Mouse (Mus musculus): ENCODE data around the gene Lrmp.

Gene Lrmp

DNA sequence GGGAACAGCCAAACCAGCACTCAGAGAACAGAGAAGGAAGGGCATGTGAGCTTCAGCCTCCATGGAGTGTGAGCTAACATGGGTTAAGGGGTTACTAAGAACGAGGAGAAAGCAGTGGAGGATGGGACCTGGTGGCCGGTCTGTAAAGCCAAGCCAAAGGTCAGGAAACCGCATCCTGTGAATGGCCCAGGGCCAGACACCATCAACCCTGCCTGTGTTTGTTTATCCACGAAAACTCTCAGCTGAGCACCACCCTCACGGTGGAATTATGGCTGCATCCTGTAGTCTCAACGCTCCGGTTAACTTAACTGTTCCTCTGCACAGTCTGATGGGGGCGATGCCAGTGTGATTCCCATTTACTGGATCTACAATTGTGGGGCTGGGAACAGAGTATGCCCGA, 20.4 kb downstream of the Lrmp start:
- DNase-seq (ENCODE audit: extremely low spot score, low read depth, low spot score): no peak

DNA sequence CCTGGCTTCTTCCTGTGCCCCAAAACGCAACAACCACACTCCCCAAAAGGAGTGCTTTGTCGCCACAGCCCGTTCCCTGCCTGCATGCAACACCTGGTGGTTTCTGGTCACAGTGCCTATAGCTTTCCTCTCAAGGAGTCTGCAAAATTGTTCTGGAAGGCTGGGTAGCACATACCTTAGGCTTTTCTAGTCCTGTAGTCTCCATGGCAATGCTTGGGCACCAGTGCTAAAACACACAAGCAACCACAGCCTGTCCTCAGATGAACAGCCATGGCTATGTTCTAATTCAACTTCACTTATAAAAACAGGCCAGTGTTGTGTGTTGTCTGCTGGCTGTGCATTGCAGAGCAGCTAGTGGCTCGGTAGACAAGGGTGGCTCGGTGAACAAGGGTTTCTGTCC, 21.4 kb downstream of the Lrmp start:
- no peak for DNase-seq (ENCODE audit: extremely low spot score, low read depth, low spot score)

DNA sequence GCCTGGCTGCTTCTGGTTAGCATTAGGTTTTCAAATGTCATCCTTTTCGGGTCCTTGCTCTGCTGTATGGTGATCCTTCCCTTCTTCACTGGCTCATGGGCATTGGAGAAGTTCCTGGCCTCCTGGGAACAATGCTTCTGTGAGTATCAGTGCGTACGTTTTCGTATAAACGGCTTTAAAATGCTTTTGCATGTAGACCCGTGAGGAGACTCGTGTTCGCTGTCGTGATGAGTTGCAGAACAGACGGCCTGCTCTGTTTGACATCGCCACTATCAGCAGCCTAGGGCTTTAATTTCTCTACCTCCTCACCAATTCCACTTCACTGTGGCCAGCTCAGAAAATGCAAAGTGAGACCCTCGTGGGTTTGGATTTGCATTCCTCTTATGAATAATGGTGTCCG, 23.8 kb downstream of the Lrmp start:
- no peak for DNase-seq (ENCODE audit: extremely low spot score, low read depth, low spot score)

DNA sequence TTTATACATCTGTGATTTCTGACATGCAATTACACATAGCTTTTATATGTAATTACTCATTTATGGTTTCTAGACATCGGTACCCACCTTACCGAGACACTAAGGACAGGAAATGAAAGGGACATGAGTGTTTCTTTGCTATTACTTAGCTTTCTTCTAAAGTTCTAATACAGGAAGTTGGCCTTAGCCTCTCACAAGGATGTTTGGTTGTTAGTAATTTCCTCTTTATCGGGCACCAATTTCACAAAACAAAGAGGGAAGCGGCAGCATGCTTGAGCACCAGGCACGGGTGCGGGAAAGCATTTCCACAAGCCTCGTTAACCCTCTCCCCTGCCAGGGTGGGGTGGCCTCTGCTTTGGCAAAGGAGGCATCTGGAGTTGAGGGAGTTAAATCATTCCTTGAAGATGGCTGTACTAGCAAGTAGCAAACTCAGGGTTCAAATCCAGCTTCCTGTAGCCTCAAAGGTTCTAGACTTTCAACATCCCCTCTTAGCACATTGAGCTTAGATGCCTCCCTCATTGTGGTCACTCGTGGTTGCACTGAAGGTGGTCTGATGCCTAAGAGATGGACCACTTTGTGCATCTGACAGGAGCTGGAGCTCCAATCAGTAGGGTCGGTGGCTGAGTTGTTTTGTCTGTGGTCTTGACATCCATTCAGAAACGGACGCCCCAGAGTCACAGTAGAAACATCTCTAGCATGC, 24.5 kb downstream of the Lrmp start:
- DNase-seq (ENCODE audit: extremely low spot score, low read depth, low spot score): no peak

DNA sequence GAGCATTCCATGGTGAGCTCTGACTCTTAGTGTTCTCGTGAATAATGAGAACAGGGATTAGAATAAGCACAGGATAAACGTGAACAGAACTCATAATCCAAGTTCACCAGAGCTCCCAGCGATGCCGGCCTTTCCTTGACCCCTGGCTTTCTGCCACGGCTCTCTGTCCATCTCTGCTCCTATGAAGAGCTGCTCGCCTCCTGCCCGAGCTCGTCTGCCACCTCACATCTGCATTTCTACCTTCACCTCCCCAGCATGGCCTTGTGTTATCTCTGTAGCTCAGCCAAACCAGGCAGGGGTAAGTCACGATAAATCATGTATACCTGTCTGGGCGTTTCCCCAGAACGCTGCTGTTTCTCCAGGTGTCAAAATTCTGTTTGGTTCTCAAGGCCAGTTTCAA, 25.3 kb downstream of the Lrmp start:
- no peak for DNase-seq (ENCODE audit: extremely low spot score, low read depth, low spot score)

DNA sequence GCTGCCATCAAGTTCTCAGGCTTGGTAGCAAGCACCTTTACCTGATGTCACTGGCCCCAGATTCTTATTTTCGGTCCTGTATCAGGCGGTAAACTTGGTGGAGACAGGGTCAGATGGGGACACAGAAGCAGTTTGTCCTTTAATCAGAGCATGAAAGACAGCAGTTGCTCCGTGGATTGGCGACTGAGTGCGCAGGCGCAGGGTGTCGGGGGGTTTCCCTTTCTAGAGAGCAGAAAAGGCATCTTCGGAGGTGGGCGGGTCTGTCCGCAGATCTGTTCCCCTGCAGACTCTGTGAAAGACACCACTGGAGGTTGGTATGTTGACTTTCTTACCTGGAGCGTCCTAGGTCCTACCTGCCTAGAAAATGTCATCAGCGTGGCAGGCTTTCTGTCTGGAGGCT, 26.4 kb downstream of the Lrmp start:
- DNase-seq (ENCODE audit: extremely low spot score, low read depth, low spot score): no peak

DNA sequence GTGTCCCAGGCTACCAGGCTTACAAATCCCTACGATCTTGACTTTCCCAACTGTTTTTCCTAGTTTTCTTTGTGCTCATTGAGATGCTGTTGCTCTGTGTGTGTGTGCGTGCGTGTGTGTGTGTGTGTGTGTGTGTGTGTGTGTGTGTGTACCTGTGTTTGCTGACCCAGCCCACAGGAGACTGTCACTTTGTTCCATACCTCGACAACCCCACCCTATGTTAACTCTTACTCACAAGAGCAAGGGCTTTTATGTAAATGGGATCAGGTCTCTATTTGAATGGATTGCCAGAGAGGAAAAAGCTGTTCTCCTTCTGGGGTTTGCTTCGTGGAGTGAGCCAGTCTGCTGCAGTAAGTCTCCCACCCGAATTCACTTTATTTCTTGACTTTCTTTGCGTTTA, 29.7 kb downstream of the Lrmp start:
- no peak for DNase-seq (ENCODE audit: extremely low spot score, low read depth, low spot score)

DNA sequence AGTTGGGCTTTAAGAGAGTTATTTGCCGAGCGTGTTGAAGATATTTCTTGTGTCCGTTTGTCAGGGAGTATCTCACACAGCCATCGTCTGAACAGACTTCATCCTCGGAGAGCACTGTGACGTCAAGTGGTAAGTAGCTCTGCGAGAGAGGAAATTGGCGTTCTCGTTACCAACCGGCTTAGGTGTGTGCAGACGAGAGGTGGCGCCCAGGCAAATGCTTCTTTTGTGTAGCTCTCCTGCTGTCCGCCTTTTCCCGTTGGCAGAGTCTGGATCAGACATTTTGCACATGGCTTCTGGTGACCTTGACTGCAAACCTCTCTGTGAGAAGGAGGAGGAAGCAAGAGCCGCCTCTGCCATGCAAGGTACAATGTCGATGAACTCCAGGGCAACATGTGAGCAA, 32.3 kb downstream of the Lrmp start:
- DNase-seq (ENCODE audit: extremely low spot score, low read depth, low spot score): no peak

DNA sequence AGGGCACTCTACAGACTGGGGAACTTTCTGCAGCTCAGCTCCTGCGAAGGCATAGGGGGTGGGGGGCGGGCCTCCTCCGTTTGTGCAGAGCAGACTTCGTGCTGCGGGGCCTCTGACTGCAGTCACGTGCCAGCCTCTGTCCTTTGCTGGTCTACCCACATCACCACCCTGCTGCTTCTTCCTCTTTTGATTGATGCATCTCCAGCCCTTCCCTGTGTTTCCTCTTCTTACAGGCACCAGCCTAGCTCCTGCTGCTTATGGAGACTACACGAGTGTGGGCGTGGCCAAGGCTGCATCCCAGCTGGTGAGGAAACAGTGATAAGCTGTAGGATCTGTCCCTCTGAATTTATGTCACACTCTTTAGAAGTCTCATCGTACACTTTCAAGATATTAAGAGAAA, 33.6 kb downstream of the Lrmp start:
- DNase-seq (ENCODE audit: extremely low spot score, low read depth, low spot score): no peak

DNA sequence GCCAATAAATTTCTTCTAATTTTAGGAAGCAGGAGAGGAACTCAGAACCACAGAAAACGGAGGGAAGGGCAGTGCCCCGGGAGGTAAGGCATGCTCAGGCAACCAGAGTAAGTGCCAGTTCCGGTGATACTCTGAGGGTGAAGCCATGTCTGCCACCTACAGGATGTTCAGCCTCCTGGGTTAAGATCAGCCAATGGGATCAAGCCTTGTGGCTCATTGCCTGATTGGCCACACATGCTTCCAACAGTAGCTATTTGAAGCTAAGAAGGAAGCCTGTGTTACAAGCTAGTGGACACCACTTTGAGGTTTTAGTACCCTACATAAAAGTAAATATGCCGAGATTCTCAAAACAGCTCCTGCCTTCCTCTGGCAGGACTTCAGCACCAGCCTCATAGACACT, 43.2 kb downstream of the Lrmp start:
- DNase-seq (ENCODE audit: extremely low spot score, low read depth, low spot score): no peak

DNA sequence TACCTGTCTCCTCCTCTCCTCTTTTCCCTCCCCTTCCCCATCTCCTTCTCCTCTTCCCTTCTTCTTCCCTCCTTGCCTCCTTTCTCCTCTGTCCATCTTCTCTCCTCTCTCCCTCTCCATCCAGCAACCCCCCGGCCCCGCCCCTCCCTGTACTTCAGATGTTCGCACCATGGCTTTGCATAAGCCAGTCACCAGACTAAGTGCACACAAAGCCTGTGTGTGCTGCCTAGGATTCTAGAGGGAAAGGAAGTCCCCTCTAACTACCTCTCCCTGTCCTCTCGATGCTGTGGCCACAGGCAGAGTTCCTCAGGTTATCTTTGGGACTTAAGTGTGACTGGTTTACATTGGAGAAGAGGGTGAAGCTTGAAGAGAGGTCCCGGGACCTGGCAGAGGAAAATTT, 45.1 kb downstream of the Lrmp start:
- no peak for DNase-seq (ENCODE audit: extremely low spot score, low read depth, low spot score)

DNA sequence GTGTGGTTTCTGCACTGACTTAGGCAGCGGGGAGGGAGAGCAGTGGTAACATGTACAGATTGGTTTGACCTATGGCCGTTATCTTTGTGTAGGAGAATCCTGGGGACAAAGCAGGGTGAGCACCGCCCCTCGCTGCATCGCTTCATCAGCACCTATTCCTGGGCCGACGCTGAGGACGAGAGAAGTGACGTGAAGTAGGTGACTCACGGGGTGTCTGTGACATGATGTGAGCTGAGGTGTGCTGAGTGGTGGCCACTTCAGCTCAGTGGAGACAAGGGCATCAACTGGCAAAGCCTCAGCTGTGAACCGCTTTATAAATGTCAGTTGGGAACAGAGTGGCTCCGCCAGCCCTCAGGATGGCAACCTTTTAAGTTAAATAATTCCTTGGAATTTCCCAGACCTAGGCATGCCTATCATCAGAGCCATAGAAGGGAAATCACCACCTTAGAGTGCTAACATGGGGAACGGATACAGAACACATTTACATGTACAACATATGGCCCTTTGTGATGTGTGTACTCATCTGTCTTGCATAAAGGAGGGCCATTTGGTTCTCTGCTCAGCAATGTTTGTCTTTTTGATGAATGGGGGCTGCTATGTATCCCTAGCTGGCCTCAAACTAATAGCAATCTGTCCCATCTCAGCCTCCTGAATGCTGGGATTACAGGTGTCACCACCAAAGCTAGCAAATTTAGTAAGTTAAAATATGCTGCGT, 56.6 kb downstream of the Lrmp start:
- DNase-seq (ENCODE audit: extremely low spot score, low read depth, low spot score): no peak

DNA sequence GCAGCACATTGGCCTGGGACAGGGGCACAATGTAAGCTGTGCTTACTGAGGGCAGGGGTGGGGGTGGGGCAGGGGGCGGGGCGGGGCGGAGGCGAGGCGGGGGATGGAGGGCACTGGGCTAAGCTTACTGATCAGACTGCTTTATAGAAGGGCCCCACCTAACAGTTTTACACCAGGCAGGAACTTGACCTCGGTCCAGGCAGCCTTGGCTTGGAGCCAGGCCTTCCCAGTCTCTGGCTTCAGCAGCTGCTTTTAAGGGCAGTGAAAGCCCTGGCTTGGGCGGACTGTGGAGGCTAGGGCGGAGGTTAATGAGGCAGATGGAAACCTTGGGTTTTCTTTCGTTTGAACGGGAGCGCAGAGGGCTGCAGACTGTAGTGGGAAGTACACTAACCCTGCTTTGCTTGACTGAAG, 58.3 kb downstream of the Lrmp start:
- DNase-seq (ENCODE audit: extremely low spot score, low read depth, low spot score): no peak

DNA sequence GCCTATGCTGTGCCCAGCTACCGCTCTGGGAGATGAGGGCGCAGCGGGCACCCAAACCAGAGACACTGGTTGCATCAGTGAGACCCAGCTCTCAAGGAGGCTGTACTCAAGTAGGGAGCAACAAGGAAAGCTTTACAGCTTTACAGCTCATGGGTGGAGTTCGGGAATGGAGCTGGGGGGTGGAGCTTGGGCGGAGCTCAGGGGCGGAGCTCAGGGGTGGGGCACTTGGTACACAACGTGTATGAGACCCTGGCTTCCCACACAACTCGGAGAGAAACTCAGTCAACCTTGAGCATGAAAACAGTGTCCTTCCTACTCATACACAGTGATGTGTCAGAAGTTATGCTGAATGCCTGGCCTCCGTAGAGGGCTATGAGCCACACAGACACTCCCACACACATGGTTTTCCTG, 60.1 kb downstream of the Lrmp start:
- DNase-seq (ENCODE audit: extremely low spot score, low read depth, low spot score): no peak

DNA sequence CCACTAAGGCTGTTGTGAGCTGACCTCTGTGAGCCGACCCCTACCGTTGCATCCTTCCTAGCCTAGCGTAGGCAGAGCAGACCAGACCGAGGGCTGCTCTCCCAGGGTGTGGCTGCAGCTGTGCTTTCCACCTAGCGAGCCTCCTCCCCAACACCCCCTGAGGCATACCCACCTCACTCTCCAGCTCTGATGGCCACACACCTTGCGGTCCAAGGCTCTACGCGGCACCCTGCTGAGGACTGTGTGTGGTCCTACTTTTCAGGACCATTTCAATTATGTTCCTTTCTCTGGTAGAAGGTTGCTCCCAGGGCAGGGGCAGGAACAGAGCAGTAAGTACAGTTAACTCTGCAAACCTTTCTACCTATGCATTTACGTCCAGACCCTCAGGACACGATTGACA, 61.0 kb downstream of the Lrmp start:
- no peak for DNase-seq (ENCODE audit: extremely low spot score, low read depth, low spot score)

DNA sequence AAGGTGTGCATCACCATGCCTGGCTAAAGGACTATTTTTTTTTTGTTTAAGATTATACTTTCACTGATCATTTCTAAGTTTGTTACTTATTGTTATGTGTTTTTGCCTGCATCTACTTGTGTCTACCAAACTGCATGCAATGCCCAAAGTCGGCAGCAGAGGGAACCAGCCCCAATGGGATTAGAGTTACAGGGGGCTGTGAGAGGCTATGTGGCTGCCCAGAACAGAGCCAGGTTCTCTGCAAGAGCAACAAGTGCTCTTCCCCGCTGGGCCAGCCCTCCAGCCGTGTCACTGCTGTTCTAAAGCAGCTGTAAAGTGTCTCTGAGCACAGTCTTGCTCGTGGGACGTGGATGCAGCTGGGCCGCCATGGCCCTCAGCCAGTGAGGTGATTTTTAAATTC, 64.2 kb downstream of the Lrmp start:
- no peak for DNase-seq (ENCODE audit: extremely low spot score, low read depth, low spot score)

DNA sequence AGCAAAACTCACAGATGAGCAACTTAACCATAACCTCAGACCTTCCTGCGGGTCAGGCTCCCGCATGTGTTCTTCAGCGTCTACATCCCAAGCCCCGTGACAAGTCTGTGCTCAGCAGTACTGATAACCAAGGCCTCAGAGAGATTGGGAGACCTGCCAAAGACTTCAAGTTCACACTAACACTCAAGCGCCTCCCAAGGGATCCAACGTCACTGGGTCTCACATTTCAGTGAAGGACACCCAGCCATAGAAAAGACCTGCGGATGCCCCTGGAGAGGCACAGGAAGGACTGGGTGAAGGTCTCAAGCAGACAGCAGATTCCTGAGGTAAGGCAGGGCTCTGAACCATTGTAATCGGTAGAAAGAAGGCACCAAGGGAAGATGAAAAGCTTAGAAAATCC, 66.6 kb downstream of the Lrmp start:
- DNase-seq (ENCODE audit: extremely low spot score, low read depth, low spot score): no peak

DNA sequence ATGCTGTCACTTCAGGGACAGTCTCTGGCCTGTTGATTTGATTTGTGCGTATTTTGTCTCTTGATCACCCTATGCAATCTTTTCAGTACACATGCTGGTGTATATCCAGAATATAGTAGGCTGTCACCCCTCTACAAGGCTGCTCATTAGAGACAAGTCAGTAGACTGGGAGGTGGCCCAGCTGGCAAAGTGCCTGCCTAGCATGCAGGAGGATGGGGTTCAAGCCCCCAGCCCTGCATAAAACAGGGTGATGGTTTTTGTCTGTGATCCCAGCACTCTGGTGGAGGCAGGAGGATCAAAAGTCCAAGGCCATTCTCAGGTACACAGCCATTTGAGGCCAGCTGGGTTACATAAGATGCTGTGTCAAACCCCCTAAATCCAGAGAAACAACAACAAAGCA, 70.6 kb downstream of the Lrmp start:
- no peak for DNase-seq (ENCODE audit: extremely low spot score, low read depth, low spot score)

DNA sequence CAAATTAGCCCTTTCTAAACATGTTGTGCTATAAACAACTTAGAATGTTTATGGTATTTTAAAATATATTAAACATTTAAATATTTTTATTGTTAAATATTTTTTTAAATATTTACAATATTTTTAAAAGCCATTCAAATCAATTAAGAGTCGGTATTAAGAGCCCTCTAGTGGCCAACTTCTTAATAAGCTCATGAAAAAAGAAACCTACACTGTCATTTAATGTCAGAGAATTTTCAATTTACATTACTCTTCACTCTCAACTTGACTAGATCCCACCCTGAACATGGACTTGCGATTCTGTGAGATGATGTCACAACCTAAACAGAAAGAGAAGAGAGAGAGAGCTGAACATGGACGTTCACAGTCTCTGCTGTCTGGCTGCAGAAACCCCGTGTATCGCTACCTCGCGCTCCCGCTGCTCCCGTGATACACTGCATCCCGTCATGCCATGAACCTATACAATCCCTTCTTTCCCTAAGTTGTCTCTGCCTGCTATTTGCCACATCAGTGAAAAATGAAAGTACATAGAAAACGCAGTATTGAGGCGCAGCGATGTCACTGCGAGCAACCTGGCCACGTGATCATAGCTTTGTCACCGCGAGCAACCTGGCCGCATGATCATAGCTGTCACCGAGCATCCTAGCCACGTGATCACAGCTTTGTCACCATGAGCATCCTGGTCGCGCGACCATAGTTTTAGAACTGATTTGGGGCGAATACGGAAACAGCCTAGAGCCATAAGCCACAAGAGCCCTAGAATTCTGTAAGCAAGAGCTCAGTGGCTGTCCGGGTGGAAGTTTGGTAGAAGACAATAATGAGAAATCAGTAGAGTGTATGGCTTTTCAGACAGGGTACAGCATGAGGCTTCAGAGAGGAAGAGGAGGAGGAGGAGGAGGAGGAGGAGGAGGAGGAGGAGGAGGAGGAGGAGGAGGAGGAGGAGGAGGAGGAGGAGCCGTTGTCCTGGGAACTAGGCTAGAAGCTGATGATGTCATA, 71.9 kb downstream of the Lrmp start:
- no peak for DNase-seq (ENCODE audit: extremely low spot score, low read depth, low spot score)

DNA sequence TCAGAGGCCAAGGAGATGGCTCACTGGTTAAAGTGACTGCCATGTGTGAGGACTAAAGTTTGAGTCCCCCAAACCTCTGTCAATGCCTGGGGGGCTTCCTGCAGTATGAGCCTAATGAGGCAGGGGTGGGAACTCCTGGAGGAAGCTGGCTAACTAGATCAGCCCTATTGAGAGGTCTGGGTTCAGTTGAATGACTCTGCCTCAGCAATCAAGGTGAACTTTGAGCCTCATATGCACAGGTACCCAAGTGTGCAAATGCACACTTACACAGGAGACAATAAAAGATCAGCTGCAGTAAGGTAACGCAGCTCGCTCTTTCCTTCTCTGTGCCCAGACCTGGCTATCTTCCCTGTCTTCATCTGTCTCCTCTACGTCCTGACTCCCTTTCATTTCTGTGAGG, 77.6 kb downstream of the Lrmp start:
- DNase-seq (ENCODE audit: extremely low spot score, low read depth, low spot score): no peak

DNA sequence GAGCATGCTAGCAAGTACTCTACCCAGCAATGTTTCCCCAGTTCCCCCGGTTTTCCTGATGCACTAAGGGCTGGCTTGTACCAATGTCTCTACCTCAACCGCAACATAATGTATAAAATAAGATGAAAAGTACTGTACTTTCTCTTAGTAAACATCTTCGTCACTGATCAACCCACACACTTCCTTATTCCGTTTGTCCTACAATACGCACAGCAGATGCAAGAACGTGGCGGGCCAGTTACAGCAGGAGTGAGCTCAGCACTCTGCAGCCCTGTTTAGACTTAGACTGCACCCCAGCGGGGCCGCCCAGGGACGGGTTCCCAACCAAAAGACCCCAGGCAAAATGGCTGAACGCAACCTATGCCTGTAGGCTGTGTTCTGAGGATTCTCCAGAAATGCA, 78.0 kb downstream of the Lrmp start:
- no peak for DNase-seq (ENCODE audit: extremely low spot score, low read depth, low spot score)

Data from hindlimb bud, embryonic 11.5 days (tissue).